Mouse (Mus musculus) hindbrain, postnatal 0 days (tissue): ENCODE data around the gene Apoe. TPM values are rescaled to one million over a fixed set of nuclear protein-coding genes. Genes with fewer than 3 reads are reported as not detected.
"Not testable (repeated sequence)": the region's sequence is repeated elsewhere in the genome, so short reads cannot be mapped to it uniquely, and the experiment has no call there.

Source experiments
- ATAC-seq: fragments of 200-750 bp; cut with Nextera tagmentation; 2 replicates; pipeline ENCODE4 v1.8.0; 2017; ENCODE audit warnings: mild to moderate bottlenecking, moderate TSS enrichment, moderate library complexity
- DNase-seq: peaks from one replicate; pipeline ENCODE4 v3.0.0-alpha.2; 2015; ENCODE audit warnings: low spot score
- H3K27ac ChIP-seq: fragments of 300-500 bp; sonication (generic); 2 replicates; pipeline ENCODE4 v1.5.1; 2014; ENCODE audit warnings: mild to moderate bottlenecking
- H3K27me3 ChIP-seq: fragments of 300-500 bp; sonication (generic); 2 replicates; pipeline ENCODE4 v1.6.1; 2014; ENCODE audit warnings: low read length, mixed read lengths; ENCODE audit not compliant: insufficient read depth
- H3K36me3 ChIP-seq: fragments of 300-500 bp; sonication (generic); 2 replicates; pipeline ENCODE4 v1.6.1; 2014; ENCODE audit warnings: low read length, mixed read lengths; ENCODE audit not compliant: insufficient read depth
- H3K4me1 ChIP-seq: fragments of 300-500 bp; sonication (generic); 2 replicates; pipeline ENCODE4 v1.6.1; 2014; ENCODE audit warnings: antibody characterized with exemption, low read length, mixed read lengths; ENCODE audit not compliant: insufficient read depth
- H3K4me2 ChIP-seq: fragments of 300-500 bp; sonication (generic); 2 replicates; pipeline ENCODE4 v1.6.1; 2014; ENCODE audit warnings: low read depth, mild to moderate bottlenecking, low read length, moderate library complexity, mixed read lengths
- H3K4me3 ChIP-seq: fragments of 300-500 bp; sonication (generic); 2 replicates; pipeline ENCODE4 v1.5.1; 2014; ENCODE audit warnings: low read length
- H3K9ac ChIP-seq: fragments of 300-500 bp; sonication (generic); replicated peaks from 2 replicates; pipeline ENCODE4 v1.6.1; 2014; ENCODE audit warnings: mild to moderate bottlenecking, low read length, moderate library complexity, mixed read lengths
- H3K9me3 ChIP-seq: fragments of 300-500 bp; sonication (generic); 2 replicates; pipeline ENCODE4 v1.6.1; 2016; ENCODE audit warnings: low read length, mixed read lengths
- CTCF ChIP-seq: IDR thresholded peaks from 2 replicates; pipeline ENCODE4 v1.5.1; 2016; ENCODE audit warnings: antibody characterized with exemption, control low read depth, low read depth
- WGBS: fragments of 180-500 bp; shearing (Covaris S2); extraction: QIAGEN DNeasy Blood & Tissue Kit; methylation state at CpG from one replicate; pipeline ENCODE4 v1.1.7; 2014; 5-methylcytosine and 5-hydroxymethylcytosine counted together
- polyA plus RNA-seq: library from polyadenylated mRNA; unstranded; fragments of >200 nt; fragmentation: Nextera tagmentation; extraction: Ambion mirVana; gene quantifications from 2 replicates; pipeline ENCODE4 v1.2.1, GENCODE M21; 2015
- total RNA-seq: library from RNA; depleted of rRNA; stranded (reverse); fragments of >200 nt; gene quantifications from 2 replicates; pipeline ENCODE4 v1.2.3, GENCODE M21; 2014

Apoe gene
- total and polyA plus RNA-seq, 2 experiments from 2014 or later = 2,525 to 3,307 TPM

DNA sequence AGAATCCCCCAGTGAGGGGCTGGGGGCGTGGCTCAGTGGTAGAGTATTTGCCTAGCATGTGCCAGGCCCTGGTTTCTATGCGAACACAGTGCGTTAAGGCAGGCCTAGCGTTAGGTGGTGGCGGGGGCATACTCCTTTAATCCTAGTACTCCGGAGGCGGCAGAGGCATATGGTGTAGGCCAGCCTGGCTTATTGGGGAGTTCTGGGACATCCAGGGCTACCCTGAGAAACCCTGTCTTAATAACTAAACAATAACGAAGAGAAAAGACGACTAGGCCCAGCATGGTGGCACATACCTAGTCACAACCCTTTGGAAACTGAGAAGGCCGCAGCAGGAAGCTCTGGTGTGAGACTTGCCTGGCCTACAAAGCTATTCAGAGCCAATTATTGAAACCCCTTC lies 10.9 kb downstream of the Apoe start:
- WGBS = 89% methylated on average over 10 of the region's 10 CpGs
- H3K9me3 ChIP-seq = no peaks in the 10 kb centered on the region
- no peak overlapping the region for H3K27ac ChIP-seq
- no peak overlapping the region for H3K4me2 ChIP-seq
- no peak for DNase-seq
- ATAC-seq = no peak
- no peaks in the 10 kb centered on the region for H3K36me3 ChIP-seq
- H3K4me3 ChIP-seq = no peak overlapping the region
- no peaks in the 10 kb centered on the region for H3K4me1 ChIP-seq
- H3K9ac ChIP-seq = no peak overlapping the region
- H3K27me3 ChIP-seq = no peaks in the 10 kb centered on the region
- no peak for TF ChIP-seq CTCF

DNA sequence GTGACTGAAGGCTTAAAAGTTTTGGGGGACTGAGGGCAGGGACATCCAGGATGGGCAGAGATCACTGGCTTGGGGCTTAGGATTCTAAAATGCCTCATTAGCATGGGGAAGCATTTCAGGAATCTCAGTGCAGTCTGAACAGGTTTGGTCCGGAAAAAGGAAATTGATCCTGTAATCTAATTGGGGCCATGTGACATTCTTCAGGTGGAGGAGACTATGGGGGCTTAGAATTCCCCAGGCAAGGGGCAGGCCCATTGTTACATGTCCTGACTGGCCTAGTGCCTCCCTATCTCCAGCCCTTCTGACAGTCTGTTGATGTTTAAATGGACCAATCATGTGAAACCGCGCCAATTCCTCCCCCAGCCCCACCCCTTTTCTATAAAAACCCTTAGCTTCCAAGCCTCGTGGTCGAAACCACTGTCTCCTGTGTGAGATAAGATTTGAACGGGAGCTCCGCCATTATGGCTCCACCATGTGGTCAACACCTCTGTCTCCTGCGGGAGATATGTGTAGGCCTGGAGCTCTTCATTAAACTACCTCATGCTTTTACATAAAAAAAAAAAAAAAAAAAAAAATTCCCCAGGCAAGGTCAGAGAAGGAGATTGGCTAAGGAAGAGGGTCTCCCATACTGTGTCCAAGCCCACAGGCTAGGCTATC lies 11.9 kb downstream of the Apoe start:
- DNase-seq, H3K4me3 ChIP-seq, ATAC-seq, H3K4me2 ChIP-seq, H3K9ac ChIP-seq, H3K9me3 ChIP-seq, H3K4me1 ChIP-seq, H3K27me3 ChIP-seq, H3K36me3 ChIP-seq, H3K27ac ChIP-seq: not testable (repeated sequence)
- WGBS = 81% methylated on average over 8 of the region's 8 CpGs

DNA sequence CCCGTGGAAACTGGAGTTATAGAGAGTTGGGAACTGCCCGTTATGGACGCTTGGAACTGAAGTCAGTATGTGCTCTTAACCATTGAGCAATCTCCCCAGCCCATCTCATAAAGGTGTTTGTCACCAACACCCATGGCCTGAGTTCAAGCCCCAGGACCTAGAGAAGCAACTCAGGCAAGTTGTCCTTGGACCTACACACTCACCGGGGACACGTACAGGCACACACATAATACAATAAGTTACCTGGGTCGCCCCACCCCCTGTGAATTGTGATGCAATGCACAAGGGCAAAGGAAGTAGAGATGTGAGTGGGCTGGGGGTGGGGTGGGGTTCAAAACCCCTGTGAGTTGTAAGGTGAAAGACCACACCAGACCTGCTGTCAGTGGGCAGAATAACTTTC lies 12.5 kb downstream of the Apoe start:
- no peak overlapping the region for H3K4me2 ChIP-seq
- H3K27ac ChIP-seq = no peak overlapping the region
- WGBS = 88% methylated on average over 6 of the region's 6 CpGs
- DNase-seq (no peak), ATAC-seq (no peak)
- TF ChIP-seq CTCF = no peak
- H3K4me1 ChIP-seq = no peaks in the 10 kb centered on the region
- no peak overlapping the region for H3K9ac ChIP-seq
- H3K4me3 ChIP-seq = no peak overlapping the region
- H3K9me3 ChIP-seq = no peaks in the 10 kb centered on the region
- H3K27me3 ChIP-seq = no peaks in the 10 kb centered on the region
- H3K36me3 ChIP-seq = no peaks in the 10 kb centered on the region

DNA sequence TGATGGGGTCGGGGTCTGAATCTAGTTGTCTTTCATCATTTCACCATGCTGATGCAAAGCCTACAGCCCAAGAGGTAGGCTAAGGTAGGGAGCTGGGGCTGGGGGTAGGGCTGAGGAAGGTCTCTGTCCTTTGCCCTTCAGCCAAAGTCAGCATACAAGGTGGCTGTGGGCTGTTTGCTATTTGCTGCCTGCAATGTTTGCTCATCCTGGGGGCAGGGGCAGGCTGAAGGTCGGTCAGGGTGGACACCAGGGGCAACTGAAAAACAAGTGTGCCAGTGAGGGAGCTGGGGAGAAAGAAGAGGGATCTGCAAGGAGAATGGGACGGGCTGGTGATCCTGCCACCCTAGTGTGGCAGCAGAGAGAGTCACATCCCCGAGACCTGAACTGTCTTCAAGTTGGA lies 13.6 kb downstream of the Apoe start:
- no peak overlapping the region for H3K27ac ChIP-seq
- H3K9ac ChIP-seq = no peak overlapping the region
- no peaks in the 10 kb centered on the region for H3K27me3 ChIP-seq
- no peaks in the 10 kb centered on the region for H3K9me3 ChIP-seq
- no peak overlapping the region for H3K4me3 ChIP-seq
- no peaks in the 10 kb centered on the region for H3K36me3 ChIP-seq
- TF ChIP-seq CTCF = no peak
- no peaks in the 10 kb centered on the region for H3K4me1 ChIP-seq
- DNase-seq = no peak
- WGBS = 71% methylated on average over 4 of the region's 4 CpGs
- no peak overlapping the region for H3K4me2 ChIP-seq
- no peak for ATAC-seq

DNA sequence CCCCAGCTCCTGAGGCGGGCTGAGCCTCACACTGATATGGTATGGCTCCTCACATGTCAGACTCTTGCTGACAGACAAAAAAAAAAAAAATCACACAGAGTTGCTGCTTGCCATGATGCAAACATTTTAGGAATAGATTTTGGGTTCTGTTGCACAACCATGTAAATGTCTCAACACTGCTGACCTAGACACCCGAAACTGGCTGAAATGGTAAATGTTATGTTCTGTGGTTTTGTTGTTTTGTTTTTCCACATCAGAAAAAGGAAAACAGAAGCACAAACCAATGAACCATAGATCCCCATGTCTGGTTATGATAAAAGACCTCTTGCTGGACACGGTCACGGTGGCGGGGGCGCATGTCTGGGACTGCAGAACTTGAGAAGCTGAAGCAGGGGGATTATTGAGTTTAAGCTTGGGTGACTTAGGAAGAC lies 15.2 kb downstream of the Apoe start:
- no peak overlapping the region for H3K4me3 ChIP-seq
- no peak for TF ChIP-seq CTCF
- no peaks in the 10 kb centered on the region for H3K36me3 ChIP-seq
- no peak overlapping the region for H3K9ac ChIP-seq
- DNase-seq = no peak
- no peaks in the 10 kb centered on the region for H3K9me3 ChIP-seq
- ATAC-seq = no peak
- H3K4me2 ChIP-seq = no peak overlapping the region
- WGBS = 93% methylated on average over 6 of the region's 6 CpGs
- H3K27me3 ChIP-seq = no peaks in the 10 kb centered on the region
- no peaks in the 10 kb centered on the region for H3K4me1 ChIP-seq
- H3K27ac ChIP-seq = no peak overlapping the region

DNA sequence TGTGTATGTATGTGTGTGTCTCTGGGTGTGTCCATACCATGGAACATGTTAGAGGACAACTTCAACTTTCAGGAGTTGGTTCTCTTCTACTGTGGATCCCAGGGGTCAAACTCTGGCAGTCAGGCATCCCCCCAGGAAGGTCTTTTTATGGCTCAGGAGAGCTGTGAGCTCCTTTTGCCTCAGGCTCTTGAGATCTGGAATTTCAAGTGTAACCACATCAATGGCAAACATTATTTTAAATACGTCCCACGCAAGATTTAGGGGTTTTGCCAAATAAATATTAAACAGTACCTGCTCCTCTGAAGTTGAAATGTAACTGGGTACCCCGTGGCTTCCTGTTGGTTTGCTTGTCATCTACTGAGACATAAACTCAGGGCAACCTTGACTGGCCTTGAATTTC lies 16.0 kb downstream of the Apoe start:
- Histone ChIP-seq H3K4me1 (no peaks in the 10 kb centered on the region), H3K36me3 (no peaks in the 10 kb centered on the region), H3K4me2 (no peak overlapping the region), H3K27ac (no peak overlapping the region), H3K4me3 (no peak overlapping the region), H3K9me3 (no peaks in the 10 kb centered on the region), H3K9ac (no peak overlapping the region), H3K27me3 (no peaks in the 10 kb centered on the region)
- DNase-seq (no peak), ATAC-seq (no peak)
- WGBS = 83% methylated on average over 3 of the region's 3 CpGs
- no peak for TF ChIP-seq CTCF

DNA sequence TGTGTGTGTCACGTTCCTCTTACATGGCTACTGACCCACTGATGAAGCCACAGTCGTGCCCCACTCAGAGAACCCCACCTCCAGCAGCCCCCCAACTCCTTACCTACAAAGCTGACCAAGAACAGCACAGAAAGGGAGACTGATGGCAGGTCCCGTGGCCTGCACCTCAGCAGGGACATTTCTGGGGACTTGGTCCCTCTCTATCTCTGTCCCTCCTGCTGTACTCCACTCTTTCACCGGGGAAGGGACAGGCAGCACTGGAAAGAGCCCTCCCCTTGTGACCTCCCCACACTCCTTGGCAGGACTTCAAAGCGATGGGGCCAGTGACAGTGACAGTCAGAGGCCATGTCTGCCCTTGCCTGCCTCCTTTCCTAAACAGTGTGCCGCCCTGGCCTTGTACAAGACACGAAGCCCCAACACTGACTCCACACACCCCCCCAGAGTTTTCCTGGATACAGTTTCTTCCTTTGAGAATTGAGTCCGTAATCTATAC lies 17.7 kb downstream of the Apoe start, which contains the start of the genes Gm44805 and Apoc4:
Gm44805 (minus strand) TSS at position 222 of the 493 bp plus-strand sequence.
Apoc4 (minus strand) TSS at position 278 of the 493 bp plus-strand sequence.
- no peak within 1 kb of the TSS for H3K4me3 ChIP-seq
- DNase-seq (no peak), ATAC-seq (no peak)
- no peak within 1 kb of the TSS for H3K9ac ChIP-seq
- TF ChIP-seq CTCF = no peak
- no peaks in the 10 kb centered on the region for H3K36me3 ChIP-seq
- 60% methylated on average over 8 of the region's 8 CpGs for whole genome bisulfite sequencing
- no peak within 1 kb of the TSS for H3K27ac ChIP-seq
- no peaks in the 10 kb centered on the region for H3K9me3 ChIP-seq
- no peaks in the 10 kb centered on the region for H3K27me3 ChIP-seq
- no peaks in the 10 kb centered on the region for H3K4me1 ChIP-seq
- no peak within 1 kb of the TSS for H3K4me2 ChIP-seq
